Mouse (Mus musculus): ENCODE data around the gene F11r.

DNA sequence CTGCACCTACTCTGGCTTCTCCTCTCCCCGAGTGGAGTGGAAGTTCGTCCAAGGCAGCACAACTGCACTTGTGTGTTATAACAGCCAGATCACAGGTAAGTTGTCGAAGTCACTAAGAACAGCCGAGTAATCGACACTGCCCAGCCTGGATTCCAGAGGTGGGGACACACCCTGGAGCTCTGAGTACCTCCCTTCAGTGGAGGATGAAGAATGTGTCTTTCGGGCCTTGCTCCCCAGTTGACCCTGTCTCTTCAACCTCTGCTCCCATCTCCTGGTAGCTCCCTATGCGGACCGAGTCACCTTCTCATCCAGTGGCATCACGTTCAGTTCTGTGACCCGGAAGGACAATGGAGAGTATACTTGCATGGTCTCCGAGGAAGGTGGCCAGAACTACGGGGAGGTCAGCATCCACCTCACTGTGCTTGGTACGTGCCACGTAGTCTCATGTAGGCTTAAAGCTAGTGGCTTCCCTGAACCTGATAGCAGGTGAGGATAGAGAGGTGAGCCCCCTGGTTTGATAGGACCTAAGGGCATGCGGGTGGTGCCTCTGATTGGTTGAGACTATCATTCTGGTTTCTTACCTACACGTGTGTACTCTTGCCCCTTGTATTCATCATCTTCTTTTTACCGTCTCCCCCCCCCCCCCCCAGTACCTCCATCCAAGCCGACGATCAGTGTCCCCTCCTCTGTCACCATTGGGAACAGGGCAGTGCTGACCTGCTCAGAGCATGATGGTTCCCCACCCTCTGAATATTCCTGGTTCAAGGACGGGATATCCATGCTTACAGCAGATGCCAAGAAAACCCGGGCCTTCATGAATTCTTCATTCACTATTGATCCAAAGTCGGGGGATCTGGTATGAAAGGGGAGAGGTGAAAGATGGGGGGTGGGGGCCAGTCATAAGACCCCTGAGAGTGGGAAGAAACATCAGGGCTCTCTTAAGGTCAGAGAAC is 23.5 kb downstream of the F11r start:
- no peak for TF ChIP-seq POLR2A (IDR thresholded peaks at IDR 0.05; ENCODE audit: insufficient read depth, low read depth, low read length)
- no peak for TF ChIP-seq CTCF (IDR thresholded peaks at IDR 0.05)
- no peak for TF ChIP-seq EP300 (IDR thresholded peaks at IDR 0.05; ENCODE audit: insufficient read depth, low read depth, low read length)

All from heart, adult 2 months (tissue).